Mouse (Mus musculus) 3T3-L1 (cell line): ENCODE results near the gene Sbno2.

Experiments
- DNase-seq: peaks from one replicate; pipeline ENCODE4 v3.0.0-alpha.2; 2015; ENCODE audit warnings: low read depth, low spot score

Sbno2 gene

GRCm38 (mm10) chr10:80141786-80142529 is 36.6 kb upstream of the Sbno2 start:
- peak; percentile 99 for DNase-seq

- DNase-seq: peak; percentile 90
These were observed 35.9 kb upstream of the Sbno2 start for GRCm38 (mm10) chr10:80141243-80141642.

- DNase-seq: no peak
These were observed 35.3 kb upstream of the Sbno2 start, which contains the start of gene Cbarp for GRCm38 (mm10) chr10:80140666-80141035. Gene Cbarp (minus strand): TSS chr10:80140835.

- DNase-seq: no peak
These were observed 34.7 kb upstream of the Sbno2 start for GRCm38 (mm10) chr10:80139975-80140665.

GRCm38 (mm10) chr10:80139439-80139775 is 34.0 kb upstream of the Sbno2 start:
- no peak for DNase-seq

GRCm38 (mm10) chr10:80138553-80139438 is 33.4 kb upstream of the Sbno2 start, which contains the start of gene Atp5d:
Gene Atp5d (plus strand): TSS chr10:80138632.
- no peak for DNase-seq

- no peak for DNase-seq
These were observed 32.5 kb upstream of the Sbno2 start for GRCm38 (mm10) chr10:80137626-80138552.

- no peak for DNase-seq
These were observed 31.7 kb upstream of the Sbno2 start for GRCm38 (mm10) chr10:80136952-80137625.

GRCm38 (mm10) chr10:80136179-80136951 is 31.0 kb upstream of the Sbno2 start:
- no peak for DNase-seq

- DNase-seq: no peak
These were observed 30.3 kb upstream of the Sbno2 start for GRCm38 (mm10) chr10:80135641-80136040.

- no peak for DNase-seq
These were observed 29.8 kb upstream of the Sbno2 start for GRCm38 (mm10) chr10:80135161-80135560.

GRCm38 (mm10) chr10:80134421-80134820 is 29.1 kb upstream of the Sbno2 start:
- DNase-seq: no peak

GRCm38 (mm10) chr10:80133226-80133849 is 28.0 kb upstream of the Sbno2 start:
- no peak for DNase-seq

- no peak for DNase-seq
These were observed 26.6 kb upstream of the Sbno2 start for GRCm38 (mm10) chr10:80131952-80132350.

GRCm38 (mm10) chr10:80131316-80131951 is 26.1 kb upstream of the Sbno2 start:
- DNase-seq: no peak

- no peak for DNase-seq
These were observed 25.1 kb upstream of the Sbno2 start for GRCm38 (mm10) chr10:80130403-80131031.

GRCm38 (mm10) chr10:80129846-80130245 is 24.5 kb upstream of the Sbno2 start:
- no peak for DNase-seq

- DNase-seq: no peak
These were observed 22.5 kb upstream of the Sbno2 start for GRCm38 (mm10) chr10:80127920-80128319.
